Mouse (Mus musculus): ENCODE results near the gene Hapln4. TPM values are rescaled to one million over a fixed set of nuclear protein-coding genes. Genes with fewer than 3 reads are reported as not detected.

Hapln4 gene
- polyA plus RNA-seq, 1 experiment = not detected

DNA sequence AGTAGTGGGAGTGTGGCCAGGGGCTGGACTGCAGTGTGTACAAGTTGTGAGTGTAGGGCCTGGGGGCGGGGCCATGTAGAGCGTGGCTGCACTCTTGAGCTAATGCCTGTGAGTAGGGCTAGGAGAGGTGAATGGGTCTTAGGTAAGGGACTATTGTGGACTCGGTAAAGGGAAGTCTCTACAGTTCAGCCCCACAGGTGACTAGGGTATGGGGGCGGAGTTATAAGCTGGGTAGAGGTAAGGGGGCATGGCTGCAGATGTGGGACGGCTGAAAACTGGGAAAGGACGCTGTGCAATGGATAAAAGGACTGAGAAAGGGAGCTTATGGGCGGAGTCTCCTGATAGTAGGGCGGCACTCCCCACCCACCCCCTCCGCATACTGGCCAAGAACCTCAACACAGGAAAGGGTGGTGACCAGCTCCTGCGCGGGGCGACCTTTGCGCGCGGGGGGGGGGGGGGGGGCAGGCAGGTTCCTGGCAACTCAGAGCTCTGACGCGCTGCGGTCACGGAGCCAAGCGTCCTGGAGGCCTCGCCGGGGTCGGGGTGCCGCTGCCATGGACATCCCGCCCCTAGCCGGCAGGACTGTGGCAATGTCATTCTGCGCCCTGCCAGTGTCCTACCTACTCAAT, 10.7 kb upstream of the Hapln4 start, which contains the start of gene Tm6sf2:
Tm6sf2 (plus strand) TSS at position 484 of the 629 bp plus-strand sequence.
- Histone ChIP-seq H3K4me1 (ENCODE audit: control insufficient read depth, insufficient read depth, low read length) (peaks cover 3% of the 10 kb centered on the region; the same call in 1 of the 2 replicates), H3K27ac (ENCODE audit: insufficient read depth, low read depth, low read length) (no peak within 1 kb of the TSS), H3K4me3 (ENCODE audit: insufficient read depth, low read depth, low read length) (no peak within 1 kb of the TSS)
- TF ChIP-seq POLR2A (IDR thresholded peaks at IDR 0.05; ENCODE audit: insufficient read depth, low read depth, low read length) (no peak), CTCF (IDR thresholded peaks at IDR 0.05; ENCODE audit: insufficient read depth, low read depth, low read length) (no peak)
- WGBS = 21% methylated on average over 24 of the region's 27 CpGs

- TF ChIP-seq POLR2A (IDR thresholded peaks at IDR 0.05; ENCODE audit: insufficient read depth, low read depth, low read length) (no peak), CTCF (IDR thresholded peaks at IDR 0.05; ENCODE audit: insufficient read depth, low read depth, low read length) (no peak)
- Histone ChIP-seq H3K4me1 (ENCODE audit: control insufficient read depth, insufficient read depth, low read length) (peaks cover 3% of the 10 kb centered on the region; the same call in 1 of the 2 replicates), H3K27ac (ENCODE audit: insufficient read depth, low read depth, low read length) (no peak overlapping the region), H3K4me3 (ENCODE audit: insufficient read depth, low read depth, low read length) (no peak overlapping the region)
- WGBS = 66% methylated on average over 8 of the region's 8 CpGs
Observed at GRCm38 (mm10) chr8:70073120-70073519, 10.1 kb upstream of the Hapln4 start.

- Histone ChIP-seq H3K4me3 (ENCODE audit: insufficient read depth, low read depth, low read length) (no peak overlapping the region), H3K4me1 (ENCODE audit: control insufficient read depth, insufficient read depth, low read length) (peaks cover 3% of the 10 kb centered on the region; the same call in 1 of the 2 replicates), H3K27ac (ENCODE audit: insufficient read depth, low read depth, low read length) (no peak overlapping the region)
- 92% methylated on average over 1 of the region's 1 CpGs for WGBS
- TF ChIP-seq CTCF (IDR thresholded peaks at IDR 0.05; ENCODE audit: insufficient read depth, low read depth, low read length) = no peak
- TF ChIP-seq POLR2A (IDR thresholded peaks at IDR 0.05; ENCODE audit: insufficient read depth, low read depth, low read length) = no peak
Observed at GRCm38 (mm10) chr8:70073682-70074081, 9.6 kb upstream of the Hapln4 start.

- TF ChIP-seq CTCF (IDR thresholded peaks at IDR 0.05; ENCODE audit: insufficient read depth, low read depth, low read length) (no peak), POLR2A (IDR thresholded peaks at IDR 0.05; ENCODE audit: insufficient read depth, low read depth, low read length) (no peak)
- no peak overlapping the region for H3K27ac ChIP-seq (ENCODE audit: insufficient read depth, low read depth, low read length)
- H3K4me1 ChIP-seq (ENCODE audit: control insufficient read depth, insufficient read depth, low read length) = peaks cover 21% of the 10 kb centered on the region
- no peak overlapping the region for H3K4me3 ChIP-seq (ENCODE audit: insufficient read depth, low read depth, low read length)
- WGBS = 76% methylated on average over 2 of the region's 2 CpGs
Observed at GRCm38 (mm10) chr8:70081976-70082375, 1.3 kb upstream of the Hapln4 start.

- Histone ChIP-seq H3K4me1 (ENCODE audit: control insufficient read depth, insufficient read depth, low read length) (peaks cover 36% of the 10 kb centered on the region), H3K27ac (ENCODE audit: insufficient read depth, low read depth, low read length) (no peak overlapping the region), H3K4me3 (ENCODE audit: insufficient read depth, low read depth, low read length) (peak overlapping the region; percentile 56)
- WGBS = 3% methylated on average over 71 of the region's 71 CpGs
- TF ChIP-seq POLR2A (IDR thresholded peaks at IDR 0.05; ENCODE audit: insufficient read depth, low read depth, low read length) (no peak), CTCF (IDR thresholded peaks at IDR 0.05; ENCODE audit: insufficient read depth, low read depth, low read length) (no peak)
Observed at GRCm38 (mm10) chr8:70084191-70085065, 1.2 kb downstream of the Hapln4 start.

GRCm38 (mm10) chr8:70086151-70086550, 2.9 kb downstream of the Hapln4 start:
- 49% methylated on average over 1 of the region's 1 CpGs for WGBS
- H3K27ac ChIP-seq (ENCODE audit: insufficient read depth, low read depth, low read length) = no peak overlapping the region
- H3K4me1 ChIP-seq (ENCODE audit: control insufficient read depth, insufficient read depth, low read length) = peaks cover 44% of the 10 kb centered on the region
- TF ChIP-seq CTCF (IDR thresholded peaks at IDR 0.05; ENCODE audit: insufficient read depth, low read depth, low read length) = no peak
- TF ChIP-seq POLR2A (IDR thresholded peaks at IDR 0.05; ENCODE audit: insufficient read depth, low read depth, low read length) = no peak
- H3K4me3 ChIP-seq (ENCODE audit: insufficient read depth, low read depth, low read length) = no peak overlapping the region

DNA sequence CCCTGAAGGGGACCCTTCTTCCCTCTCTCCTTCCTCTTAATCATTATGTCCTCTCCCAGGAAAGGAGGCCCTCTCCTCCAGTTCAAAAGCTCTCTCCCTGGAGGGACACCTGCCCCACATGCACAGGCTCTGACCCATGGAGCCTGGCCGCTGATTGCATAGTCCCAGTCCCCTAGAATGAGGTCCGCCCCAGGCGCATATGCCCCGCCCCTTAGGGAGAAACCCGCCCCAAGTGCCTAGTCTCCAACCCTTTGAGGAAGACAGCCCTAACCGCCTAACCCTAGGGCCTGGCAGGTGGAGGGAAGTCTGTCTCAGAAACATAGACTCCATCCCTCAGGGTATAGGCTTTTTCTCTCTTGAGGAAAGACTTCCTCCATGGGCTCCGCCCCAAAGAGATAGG, 4.0 kb downstream of the Hapln4 start:
- Histone ChIP-seq H3K4me3 (ENCODE audit: insufficient read depth, low read depth, low read length) (no peak overlapping the region), H3K4me1 (ENCODE audit: control insufficient read depth, insufficient read depth, low read length) (peaks cover 44% of the 10 kb centered on the region), H3K27ac (ENCODE audit: insufficient read depth, low read depth, low read length) (no peak overlapping the region)
- TF ChIP-seq POLR2A (IDR thresholded peaks at IDR 0.05; ENCODE audit: insufficient read depth, low read depth, low read length) = no peak
- TF ChIP-seq CTCF (IDR thresholded peaks at IDR 0.05; ENCODE audit: insufficient read depth, low read depth, low read length) = no peak
- WGBS = 30% methylated on average over 7 of the region's 7 CpGs

DNA sequence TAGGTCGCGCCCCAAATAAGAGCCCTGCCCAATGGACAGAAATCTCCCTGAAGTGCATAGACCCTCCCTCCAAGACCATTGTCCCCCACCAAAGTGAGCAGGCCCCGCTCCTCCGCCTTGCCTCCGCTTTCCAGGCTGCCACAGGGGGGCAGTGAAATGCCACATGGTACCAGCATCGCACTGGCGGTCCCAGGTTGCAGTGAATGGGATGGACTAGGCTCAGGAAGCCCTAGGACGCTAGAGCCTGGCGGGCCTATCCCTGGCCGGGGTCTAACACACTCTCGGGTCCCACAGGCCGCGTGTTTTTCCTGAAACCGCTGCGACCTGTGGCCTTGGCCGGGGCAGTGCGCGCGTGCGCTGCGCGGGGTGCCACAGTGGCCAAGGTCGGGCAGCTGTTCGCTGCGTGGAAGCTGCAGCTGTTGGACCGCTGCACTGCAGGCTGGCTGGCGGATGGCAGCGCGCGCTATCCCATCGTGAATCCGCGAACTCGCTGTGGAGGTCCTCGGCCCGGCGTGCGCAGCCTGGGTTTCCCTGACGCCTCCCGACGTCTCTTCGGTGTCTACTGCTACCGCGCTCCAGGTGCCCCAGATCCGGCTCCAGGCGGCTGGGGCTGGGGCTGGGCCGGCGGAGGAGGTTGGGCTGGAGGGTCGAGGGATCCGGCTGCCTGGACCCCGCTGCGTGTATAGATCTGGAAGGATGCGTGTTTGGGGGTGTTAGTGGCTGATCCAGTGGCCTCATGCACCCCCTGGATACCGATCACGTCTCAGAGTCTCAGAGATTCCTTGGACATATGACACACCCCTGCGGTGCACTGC, 4.8 kb downstream of the Hapln4 start:
- Histone ChIP-seq H3K4me3 (ENCODE audit: insufficient read depth, low read depth, low read length) (peak overlapping the region; percentile 53), H3K27ac (ENCODE audit: insufficient read depth, low read depth, low read length) (no peak overlapping the region), H3K4me1 (ENCODE audit: control insufficient read depth, insufficient read depth, low read length) (peaks cover 43% of the 10 kb centered on the region)
- 6% methylated on average over 56 of the region's 56 CpGs for WGBS
- no peak for TF ChIP-seq POLR2A (IDR thresholded peaks at IDR 0.05; ENCODE audit: insufficient read depth, low read depth, low read length)
- peak; percentile 84; the same call in 1 of the 2 replicates for TF ChIP-seq CTCF (IDR thresholded peaks at IDR 0.05; ENCODE audit: insufficient read depth, low read depth, low read length)

All from olfactory bulb, adult 2 months (tissue).